Mouse (Mus musculus): ENCODE measurements at regions not wholly inside any gene's neighbourhood (a gene's known extent, or its start where the extent isn't known, plus 50 kb on each side); places are given as distances from the start of the nearest gene placed in this dataset.

GRCm38 (mm10) chr8:89372761-89373160, 328.8 kb upstream of the Sall1 start:
- H3K27ac ChIP-seq (ENCODE audit: insufficient read depth, low read depth, low read length): no peak overlapping the region
- no peak for TF ChIP-seq POLR2A (IDR thresholded peaks at IDR 0.05; ENCODE audit: low read depth, low read length)
- WGBS: 83% methylated on average over 3 of the region's 3 CpGs
- no peaks in the 10 kb centered on the region for H3K27me3 ChIP-seq (replicated peaks; ENCODE audit: control insufficient read depth, insufficient read depth, low read length)
- no peaks in the 10 kb centered on the region for H3K4me1 ChIP-seq (ENCODE audit: control insufficient read depth, insufficient read depth, low read length)
- peak; percentile 20 for DNase-seq
- no peak overlapping the region for H3K4me3 ChIP-seq (ENCODE audit: insufficient read depth, low read depth, low read length)
- H3K36me3 ChIP-seq (ENCODE audit: control insufficient read depth, insufficient read depth, low read length): no peaks in the 10 kb centered on the region

GRCm38 (mm10) chr8:89371773-89372132, 327.8 kb upstream of the Sall1 start:
- Histone ChIP-seq H3K27me3 (replicated peaks; ENCODE audit: control insufficient read depth, insufficient read depth, low read length) (no peaks in the 10 kb centered on the region), H3K36me3 (ENCODE audit: control insufficient read depth, insufficient read depth, low read length) (no peaks in the 10 kb centered on the region), H3K27ac (ENCODE audit: insufficient read depth, low read depth, low read length) (no peak overlapping the region), H3K4me3 (ENCODE audit: insufficient read depth, low read depth, low read length) (no peak overlapping the region), H3K4me1 (ENCODE audit: control insufficient read depth, insufficient read depth, low read length) (no peaks in the 10 kb centered on the region)
- no peak for DNase-seq
- no peak for TF ChIP-seq POLR2A (IDR thresholded peaks at IDR 0.05; ENCODE audit: low read depth, low read length)
- TF ChIP-seq CTCF (conservative IDR thresholded peaks at IDR 0.05; ENCODE audit: insufficient read depth, insufficient read length, low read depth, low read length): no peak
- WGBS: 54% methylated on average over 4 of the region's 4 CpGs

GRCm38 (mm10) chr8:89370816-89371772, 327.1 kb upstream of the Sall1 start:
- WGBS: 64% methylated on average over 20 of the region's 20 CpGs

GRCm38 (mm10) chr8:89365430-89365829, 321.5 kb upstream of the Sall1 start:
- Histone ChIP-seq H3K27me3 (replicated peaks; ENCODE audit: control insufficient read depth, insufficient read depth, low read length) (no peaks in the 10 kb centered on the region), H3K27ac (ENCODE audit: insufficient read depth, low read depth, low read length) (no peak overlapping the region), H3K36me3 (ENCODE audit: control insufficient read depth, insufficient read depth, low read length) (no peaks in the 10 kb centered on the region), H3K4me3 (ENCODE audit: insufficient read depth, low read depth, low read length) (no peak overlapping the region), H3K4me1 (ENCODE audit: control insufficient read depth, insufficient read depth, low read length) (no peaks in the 10 kb centered on the region)
- TF ChIP-seq POLR2A (IDR thresholded peaks at IDR 0.05; ENCODE audit: low read depth, low read length): no peak
- no peak for TF ChIP-seq CTCF (conservative IDR thresholded peaks at IDR 0.05; ENCODE audit: insufficient read depth, insufficient read length, low read depth, low read length)
- DNase-seq: no peak
- WGBS: 70% methylated on average over 3 of the region's 3 CpGs

More at GRCm38 (mm10) chr8:89370816-89371772, 327.1 kb upstream of the Sall1 start:
- Histone ChIP-seq H3K27me3 (replicated peaks; ENCODE audit: control insufficient read depth, insufficient read depth, low read length) (no peaks in the 10 kb centered on the region), H3K4me3 (ENCODE audit: insufficient read depth, low read depth, low read length) (no peak overlapping the region), H3K27ac (ENCODE audit: insufficient read depth, low read depth, low read length) (no peak overlapping the region), H3K36me3 (ENCODE audit: control insufficient read depth, insufficient read depth, low read length) (no peaks in the 10 kb centered on the region), H3K4me1 (ENCODE audit: control insufficient read depth, insufficient read depth, low read length) (no peaks in the 10 kb centered on the region)
- no peak for DNase-seq
- TF ChIP-seq CTCF (conservative IDR thresholded peaks at IDR 0.05; ENCODE audit: insufficient read depth, insufficient read length, low read depth, low read length): no peak

- no peak for DNase-seq
- TF ChIP-seq CTCF (conservative IDR thresholded peaks at IDR 0.05; ENCODE audit: insufficient read depth, insufficient read length, low read depth, low read length) (no peak), POLR2A (IDR thresholded peaks at IDR 0.05; ENCODE audit: low read depth, low read length) (no peak)
- Histone ChIP-seq H3K27ac (ENCODE audit: insufficient read depth, low read depth, low read length) (no peak overlapping the region), H3K27me3 (replicated peaks; ENCODE audit: control insufficient read depth, insufficient read depth, low read length) (no peaks in the 10 kb centered on the region), H3K4me1 (ENCODE audit: control insufficient read depth, insufficient read depth, low read length) (no peaks in the 10 kb centered on the region), H3K4me3 (ENCODE audit: insufficient read depth, low read depth, low read length) (no peak overlapping the region), H3K36me3 (ENCODE audit: control insufficient read depth, insufficient read depth, low read length) (no peaks in the 10 kb centered on the region)
- 78% methylated on average over 4 of the region's 4 CpGs for WGBS
Observed at GRCm38 (mm10) chr8:89358411-89358810, 314.4 kb upstream of the Sall1 start.

- no peak for DNase-seq
- Histone ChIP-seq H3K27me3 (replicated peaks; ENCODE audit: control insufficient read depth, insufficient read depth, low read length) (no peaks in the 10 kb centered on the region), H3K27ac (ENCODE audit: insufficient read depth, low read depth, low read length) (no peak overlapping the region), H3K4me3 (ENCODE audit: insufficient read depth, low read depth, low read length) (no peak overlapping the region), H3K4me1 (ENCODE audit: control insufficient read depth, insufficient read depth, low read length) (no peaks in the 10 kb centered on the region), H3K36me3 (ENCODE audit: control insufficient read depth, insufficient read depth, low read length) (no peaks in the 10 kb centered on the region)
- WGBS: 86% methylated on average over 3 of the region's 3 CpGs
- no peak for TF ChIP-seq POLR2A (IDR thresholded peaks at IDR 0.05; ENCODE audit: low read depth, low read length)
- no peak for TF ChIP-seq CTCF (conservative IDR thresholded peaks at IDR 0.05; ENCODE audit: insufficient read depth, insufficient read length, low read depth, low read length)
Observed at GRCm38 (mm10) chr8:89345547-89345946, 301.6 kb upstream of the Sall1 start.

GRCm38 (mm10) chr8:89341686-89342085, 297.7 kb upstream of the Sall1 start:
- H3K27me3 ChIP-seq (replicated peaks; ENCODE audit: control insufficient read depth, insufficient read depth, low read length): no peaks in the 10 kb centered on the region
- DNase-seq: no peak
- H3K4me3 ChIP-seq (ENCODE audit: insufficient read depth, low read depth, low read length): no peak overlapping the region
- H3K4me1 ChIP-seq (ENCODE audit: control insufficient read depth, insufficient read depth, low read length): no peaks in the 10 kb centered on the region
- no peak overlapping the region for H3K27ac ChIP-seq (ENCODE audit: insufficient read depth, low read depth, low read length)
- no peaks in the 10 kb centered on the region for H3K36me3 ChIP-seq (ENCODE audit: control insufficient read depth, insufficient read depth, low read length)
- TF ChIP-seq CTCF (conservative IDR thresholded peaks at IDR 0.05; ENCODE audit: insufficient read depth, insufficient read length, low read depth, low read length) (no peak), POLR2A (IDR thresholded peaks at IDR 0.05; ENCODE audit: low read depth, low read length) (no peak)
- 94% methylated on average over 5 of the region's 5 CpGs for WGBS

All from kidney, adult 2 months (tissue).